Mouse (Mus musculus) erythroblast, embryonic 14.5 days (primary cell): ENCODE data around the gene Acyp1. TPM values are rescaled to one million over a fixed set of nuclear protein-coding genes. Genes with fewer than 3 reads are reported as not detected.
"Not testable (repeated sequence)": the region's sequence is repeated elsewhere in the genome, so short reads cannot be mapped to it uniquely, and the experiment has no call there.

Experiments
- H3K27me3 ChIP-seq: 2 replicates; pipeline ENCODE4 v1.6.1; 2012; ENCODE audit warnings: inconsistent platforms; ENCODE audit not compliant: control insufficient read depth
- H3K36me3 ChIP-seq: 2 replicates; pipeline ENCODE4 v1.6.1; 2012; ENCODE audit warnings: mild to moderate bottlenecking, inconsistent platforms; ENCODE audit not compliant: control insufficient read depth
- H3K4me1 ChIP-seq: 2 replicates; pipeline ENCODE4 v1.6.1; 2012; ENCODE audit warnings: inconsistent platforms; ENCODE audit not compliant: control insufficient read depth
- H3K4me3 ChIP-seq: replicated peaks from 2 replicates; pipeline ENCODE3; 2012; ENCODE audit warnings: moderate library complexity, mild to moderate bottlenecking, inconsistent platforms
- H3K9me3 ChIP-seq: 2 replicates; pipeline ENCODE4 v1.6.1; 2012; ENCODE audit warnings: low read length, inconsistent platforms, mixed read lengths; ENCODE audit not compliant: control insufficient read depth
- GATA1 ChIP-seq: IDR thresholded peaks from 2 replicates; pipeline ENCODE4 v1.6.1; 2012; ENCODE audit warnings: low read length, inconsistent platforms, mixed read lengths
- TAL1 ChIP-seq: IDR thresholded peaks from 3 replicates; pipeline ENCODE4 v1.6.1; 2012; ENCODE audit warnings: low read length, inconsistent platforms, mixed read lengths
- polyA plus RNA-seq: library from polyadenylated mRNA; stranded (reverse); fragments of >175 nt; gene quantifications from 2 replicates; pipeline ENCODE4 v1.2.3, GENCODE M21; 2012

Acyp1 gene
- polyA plus RNA-seq, 1 experiment: 10.0 TPM

- H3K36me3 ChIP-seq: no peaks in the 10 kb centered on the region
Measured at GRCm38 (mm10) chr12:85288486-85289156, 383 bp upstream of the Acyp1 start, which contains the start of gene Zc2hc1c. TSS of gene Zc2hc1c (plus strand) at chr12:85288591.

GRCm38 (mm10) chr12:85286941-85287340 lies 1.3 kb downstream of the Acyp1 start:
- peaks cover 31% of the 10 kb centered on the region for H3K27me3 ChIP-seq
- no peak overlapping the region for H3K4me3 ChIP-seq
- no peaks in the 10 kb centered on the region for H3K36me3 ChIP-seq
- TF ChIP-seq TAL1 (no peak), GATA1 (no peak)
- no peaks in the 10 kb centered on the region for H3K9me3 ChIP-seq
- H3K4me1 ChIP-seq: peaks cover 15% of the 10 kb centered on the region

More at GRCm38 (mm10) chr12:85288486-85289156, 383 bp upstream of the Acyp1 start, which contains the start of gene Zc2hc1c:
- Histone ChIP-seq H3K4me1 (peaks cover 15% of the 10 kb centered on the region), H3K4me3 (peak within 1 kb of the TSS; percentile 65), H3K9me3 (no peaks in the 10 kb centered on the region), H3K27me3 (peaks cover 31% of the 10 kb centered on the region)
- TF ChIP-seq GATA1: no peak
- TF ChIP-seq TAL1: no peak

GRCm38 (mm10) chr12:85284996-85285395 lies 3.2 kb downstream of the Acyp1 start:
- TF ChIP-seq GATA1: no peak
- no peak for TF ChIP-seq TAL1
- Histone ChIP-seq H3K27me3 (peaks cover 24% of the 10 kb centered on the region), H3K4me3 (no peak overlapping the region), H3K9me3 (no peaks in the 10 kb centered on the region), H3K36me3 (no peaks in the 10 kb centered on the region), H3K4me1 (peaks cover 29% of the 10 kb centered on the region)

- H3K36me3 ChIP-seq: no peaks in the 10 kb centered on the region
- peaks cover 36% of the 10 kb centered on the region for H3K4me1 ChIP-seq
- TF ChIP-seq TAL1 (no peak), GATA1 (no peak)
- H3K9me3 ChIP-seq: no peaks in the 10 kb centered on the region
- peaks cover 17% of the 10 kb centered on the region for H3K27me3 ChIP-seq
- H3K4me3 ChIP-seq: no peak overlapping the region
Measured at GRCm38 (mm10) chr12:85284331-85284730, 3.9 kb downstream of the Acyp1 start.

DNA sequence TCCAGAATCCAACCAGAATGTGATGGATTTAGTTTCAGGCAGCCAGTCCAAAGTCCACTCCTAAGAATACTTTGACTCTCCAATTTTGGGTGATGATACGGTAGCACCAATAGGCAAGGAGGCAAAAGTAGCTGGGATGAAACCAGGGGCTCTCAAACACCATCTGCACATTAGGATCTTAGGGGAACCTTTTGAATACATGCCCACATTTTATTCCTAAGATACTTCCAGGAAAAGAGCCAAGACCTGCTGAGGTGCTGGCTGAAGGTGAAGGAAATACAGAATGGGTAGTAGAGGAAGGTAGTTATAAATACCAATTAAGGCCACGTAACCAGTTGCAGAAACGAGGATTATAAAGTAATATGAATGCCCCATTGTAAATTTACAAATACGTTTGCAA lies 6.5 kb downstream of the Acyp1 start:
- Histone ChIP-seq H3K36me3 (peaks cover 19% of the 10 kb centered on the region), H3K4me1 (peaks cover 42% of the 10 kb centered on the region)
- H3K9me3 ChIP-seq, H3K27me3 ChIP-seq, H3K4me3 ChIP-seq: not testable (repeated sequence)

DNA sequence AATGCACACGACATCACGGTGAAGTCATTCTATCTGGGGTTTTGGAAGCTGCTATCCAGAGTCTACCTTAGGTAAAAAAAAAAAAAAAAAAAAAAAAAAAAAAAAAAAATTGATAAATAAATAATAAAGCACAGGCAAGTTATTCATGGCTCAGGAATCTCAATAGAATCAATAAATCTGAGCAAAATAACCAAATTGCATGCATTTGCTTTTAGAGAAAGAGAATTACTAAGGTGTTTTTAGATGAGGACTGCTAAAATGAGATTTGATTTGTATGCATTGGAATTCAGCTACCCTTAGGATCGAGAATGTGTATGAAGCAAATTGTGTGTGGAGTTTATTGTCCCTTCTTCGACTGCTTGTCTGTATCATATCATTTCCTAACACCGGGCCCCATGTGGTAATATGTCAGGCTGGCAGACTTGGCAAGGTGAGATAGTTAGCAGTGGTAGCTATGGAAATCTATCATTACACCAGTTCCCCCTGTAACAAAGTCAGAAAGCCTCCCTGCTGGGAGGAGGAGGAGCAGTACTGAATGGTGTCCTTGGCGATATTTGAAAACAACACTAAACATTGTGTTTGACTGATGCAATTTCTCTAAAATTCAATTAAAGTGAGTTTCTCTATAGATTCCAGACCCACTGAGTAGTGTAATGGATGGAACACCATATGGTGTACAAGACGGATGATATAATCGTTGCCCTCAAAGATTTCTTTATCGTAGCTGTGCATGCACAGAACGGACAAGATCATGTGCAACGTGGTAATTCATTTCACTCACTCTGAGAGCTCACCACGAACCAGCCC lies 7.2 kb downstream of the Acyp1 start:
- H3K4me1 ChIP-seq: peaks cover 42% of the 10 kb centered on the region
- H3K4me3 ChIP-seq: peak overlapping the region; percentile 87
- peaks cover 26% of the 10 kb centered on the region for H3K36me3 ChIP-seq
- H3K9me3 ChIP-seq: no peaks in the 10 kb centered on the region
- H3K27me3 ChIP-seq: no peaks in the 10 kb centered on the region
- no peak for TF ChIP-seq TAL1
- no peak for TF ChIP-seq GATA1

GRCm38 (mm10) chr12:85280105-85280844 lies 8.0 kb downstream of the Acyp1 start:
- H3K4me3 ChIP-seq: peak overlapping the region; percentile 87
- H3K27me3 ChIP-seq: no peaks in the 10 kb centered on the region
- peaks cover 34% of the 10 kb centered on the region for H3K36me3 ChIP-seq
- TF ChIP-seq GATA1 (no peak), TAL1 (no peak)
- no peaks in the 10 kb centered on the region for H3K9me3 ChIP-seq
- peaks cover 42% of the 10 kb centered on the region for H3K4me1 ChIP-seq

DNA sequence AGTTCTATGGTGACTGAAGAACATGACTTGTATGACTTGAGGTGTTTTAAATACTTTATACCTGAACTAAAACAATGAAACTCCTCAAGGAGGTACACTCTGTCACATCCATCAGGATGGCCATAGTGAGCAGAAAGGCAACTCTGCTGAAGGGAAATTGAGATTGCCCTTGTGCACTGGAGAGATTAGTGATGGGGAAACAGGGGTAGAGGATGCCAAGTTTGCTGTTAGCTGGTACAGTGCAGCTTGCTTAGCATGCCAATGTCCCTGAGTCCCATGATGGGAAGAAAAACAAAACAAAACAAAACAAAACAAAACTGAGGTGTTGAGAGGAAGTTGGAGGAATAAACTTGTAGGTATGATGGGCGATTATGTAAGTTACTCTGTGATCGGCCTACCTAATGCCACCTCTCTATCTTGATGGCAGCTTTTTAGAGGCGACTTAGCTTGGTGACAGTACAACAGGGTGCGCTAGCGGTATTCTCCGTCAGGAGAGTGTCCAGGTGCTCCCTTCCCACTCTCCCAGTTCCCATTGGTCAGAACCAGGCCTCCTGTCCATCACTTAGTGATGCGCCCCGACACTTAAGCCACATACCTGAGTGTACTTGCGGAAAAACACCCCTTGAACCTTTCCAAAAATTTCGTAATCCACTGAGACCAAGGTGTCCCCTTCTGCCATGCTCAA lies 8.7 kb downstream of the Acyp1 start:
- peaks cover 4% of the 10 kb centered on the region; the same call in 1 of the 2 replicates for H3K9me3 ChIP-seq
- H3K4me1 ChIP-seq: peaks cover 42% of the 10 kb centered on the region
- no peaks in the 10 kb centered on the region for H3K27me3 ChIP-seq
- TF ChIP-seq TAL1: no peak
- TF ChIP-seq GATA1: peak; percentile 65; the same call in 1 of the 2 replicates
- peak overlapping the region; percentile 87 for H3K4me3 ChIP-seq
- H3K36me3 ChIP-seq: peaks cover 41% of the 10 kb centered on the region
